Mouse (Mus musculus): Measurements from ENCODE around the gene Olfr165. TPM values are rescaled to one million over a fixed set of nuclear protein-coding genes. Genes with fewer than 3 reads are reported as not detected.

Olfr165 gene
- polyA plus RNA-seq (2017; shearing (Covaris generic)) = not detected

GRCm38 (mm10) chr16:19423034-19423433, at the start of gene Olfr165:
Gene Olfr165, minus strand, starts transcription at chr16:19423134.

Other genes starting within 250 kb of the Olfr165 start
- gene Olfr164, start 109.1 kb downstream of the Olfr165 start, polyA plus RNA-seq (2017; shearing (Covaris generic)) = 0.35 TPM
- not detected for gene Olfr166, start 60.6 kb upstream of the Olfr165 start, polyA plus RNA-seq (2017; shearing (Covaris generic))
- gene Olfr167, start 99.1 kb upstream of the Olfr165 start, polyA plus RNA-seq (2017; shearing (Covaris generic)) = 0.14 TPM
- gene Olfr168, start 112.4 kb upstream of the Olfr165 start, polyA plus RNA-seq (2017; shearing (Covaris generic)) = not detected
- not detected for gene Olfr169, start 148.7 kb upstream of the Olfr165 start, polyA plus RNA-seq (2017; shearing (Covaris generic))
- not detected for gene Olfr170, start 188.7 kb upstream of the Olfr165 start, polyA plus RNA-seq (2017; shearing (Covaris generic))
- gene Olfr171, start 206.8 kb upstream of the Olfr165 start, polyA plus RNA-seq (2017; shearing (Covaris generic)) = not detected

All from effector memory CD4-positive, alpha-beta T cell, adult 5 months (primary cell).